Mouse (Mus musculus) lung, embryonic 14.5 days (tissue): ENCODE results near the gene Magi1. TPM values are rescaled to one million over a fixed set of nuclear protein-coding genes. Genes with fewer than 3 reads are reported as not detected.

Experiments
- ATAC-seq: fragments of 200-750 bp; cut with Nextera tagmentation; 2 replicates; pipeline ENCODE4 v1.8.0; 2017; ENCODE audit warnings: mild to moderate bottlenecking, moderate TSS enrichment, moderate library complexity; ENCODE audit not compliant: insufficient read depth
- DNase-seq: peaks from one replicate; pipeline ENCODE4 v3.0.0-alpha.2; 2015
- H3K27ac ChIP-seq: fragments of 300-500 bp; sonication (generic); 2 replicates; pipeline ENCODE4 v1.5.1; 2014; ENCODE audit warnings: low read depth, mild to moderate bottlenecking, moderate library complexity
- H3K27me3 ChIP-seq: fragments of 300-500 bp; sonication (generic); 2 replicates; pipeline ENCODE4 v1.6.1; 2014; ENCODE audit warnings: low read length, control low read depth; ENCODE audit not compliant: insufficient read depth
- H3K36me3 ChIP-seq: fragments of 300-500 bp; sonication (generic); 2 replicates; pipeline ENCODE4 v1.6.1; 2014; ENCODE audit warnings: control low read depth; ENCODE audit not compliant: insufficient read depth
- H3K4me1 ChIP-seq: fragments of 300-500 bp; sonication (generic); 2 replicates; pipeline ENCODE4 v1.6.1; 2014; ENCODE audit warnings: antibody characterized with exemption, control low read depth; ENCODE audit not compliant: insufficient read depth
- H3K4me2 ChIP-seq: fragments of 300-500 bp; sonication (generic); 2 replicates; pipeline ENCODE4 v1.6.1; 2014; ENCODE audit warnings: mild to moderate bottlenecking
- H3K4me3 ChIP-seq: fragments of 300-500 bp; sonication (generic); 2 replicates; pipeline ENCODE4 v1.5.1; 2014; ENCODE audit warnings: low read depth, low read length
- H3K9ac ChIP-seq: fragments of 300-500 bp; sonication (generic); 2 replicates; pipeline ENCODE4 v1.6.1; 2014
- H3K9me3 ChIP-seq: fragments of 300-500 bp; sonication (generic); 2 replicates; pipeline ENCODE4 v1.6.1; 2016; ENCODE audit warnings: low read depth, low read length, control low read depth
- CTCF ChIP-seq: IDR thresholded peaks from 2 replicates; pipeline ENCODE4 v1.5.1; 2016; ENCODE audit warnings: antibody characterized with exemption, low read depth
- WGBS: fragments of 180-500 bp; shearing (Covaris S2); extraction: QIAGEN DNeasy Blood & Tissue Kit; methylation state at CpG from one replicate; pipeline ENCODE4 v1.1.7; 2014; 5-methylcytosine and 5-hydroxymethylcytosine counted together
- polyA plus RNA-seq: library from polyadenylated mRNA; unstranded; fragments of >200 nt; fragmentation: Nextera tagmentation; extraction: Ambion mirVana; gene quantifications from 2 replicates; pipeline ENCODE4 v1.2.1, GENCODE M21; 2014

Magi1 gene
- polyA plus RNA-seq, 1 experiment from 2014 or later: 10.1 TPM

GRCm38 (mm10) chr6:94124279-94124678 lies 159.4 kb downstream of the Magi1 start:
- H3K4me3 ChIP-seq: no peak overlapping the region
- H3K9ac ChIP-seq: no peak overlapping the region
- TF ChIP-seq CTCF: no peak
- no peaks in the 10 kb centered on the region for H3K27me3 ChIP-seq
- H3K4me1 ChIP-seq: peaks cover 27% of the 10 kb centered on the region
- no peaks in the 10 kb centered on the region for H3K36me3 ChIP-seq
- no peak; the same call in 1 of the 2 replicates for ATAC-seq
- no peaks in the 10 kb centered on the region for H3K9me3 ChIP-seq
- H3K27ac ChIP-seq: no peak overlapping the region
- 28% methylated on average over 2 of the region's 2 CpGs for WGBS
- H3K4me2 ChIP-seq: no peak overlapping the region
- DNase-seq: peak; percentile 64

GRCm38 (mm10) chr6:94122566-94123150 lies 161.1 kb downstream of the Magi1 start:
- no peak overlapping the region for H3K9ac ChIP-seq
- DNase-seq (no peak), ATAC-seq (no peak)
- H3K4me1 ChIP-seq: peaks cover 19% of the 10 kb centered on the region
- H3K27ac ChIP-seq: no peak overlapping the region
- no peak overlapping the region for H3K4me2 ChIP-seq
- no peaks in the 10 kb centered on the region for H3K9me3 ChIP-seq
- no peak for TF ChIP-seq CTCF
- H3K36me3 ChIP-seq: no peaks in the 10 kb centered on the region
- WGBS: 64% methylated on average over 8 of the region's 8 CpGs
- H3K4me3 ChIP-seq: no peak overlapping the region
- H3K27me3 ChIP-seq: no peaks in the 10 kb centered on the region

DNA sequence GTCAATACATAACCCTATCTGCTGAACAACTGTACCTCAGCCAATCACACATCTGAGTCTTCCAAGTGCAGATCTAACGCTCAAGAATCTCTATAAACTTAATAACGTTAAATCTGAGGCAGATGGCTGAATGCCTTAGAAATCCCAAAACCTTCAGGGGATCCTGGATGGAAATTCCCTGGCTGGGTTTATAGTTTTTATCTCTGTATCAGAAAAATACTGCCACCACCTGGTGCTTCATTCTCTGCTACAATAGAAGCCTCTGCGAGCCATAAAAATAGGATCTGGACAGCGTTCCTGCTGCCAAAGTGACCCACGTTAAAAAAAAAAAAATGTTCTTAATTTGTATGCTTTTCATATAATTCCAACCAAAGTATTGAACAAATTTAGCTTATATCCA lies 162.2 kb downstream of the Magi1 start:
- DNase-seq: no peak
- 52% methylated on average over 5 of the region's 5 CpGs for WGBS
- H3K4me2 ChIP-seq: no peak overlapping the region
- peaks cover 13% of the 10 kb centered on the region for H3K4me1 ChIP-seq
- H3K4me3 ChIP-seq: no peak overlapping the region
- no peak overlapping the region for H3K9ac ChIP-seq
- ATAC-seq: no peak
- no peak for TF ChIP-seq CTCF
- no peaks in the 10 kb centered on the region for H3K27me3 ChIP-seq
- H3K27ac ChIP-seq: no peak overlapping the region
- H3K36me3 ChIP-seq: no peaks in the 10 kb centered on the region
- no peaks in the 10 kb centered on the region for H3K9me3 ChIP-seq

DNA sequence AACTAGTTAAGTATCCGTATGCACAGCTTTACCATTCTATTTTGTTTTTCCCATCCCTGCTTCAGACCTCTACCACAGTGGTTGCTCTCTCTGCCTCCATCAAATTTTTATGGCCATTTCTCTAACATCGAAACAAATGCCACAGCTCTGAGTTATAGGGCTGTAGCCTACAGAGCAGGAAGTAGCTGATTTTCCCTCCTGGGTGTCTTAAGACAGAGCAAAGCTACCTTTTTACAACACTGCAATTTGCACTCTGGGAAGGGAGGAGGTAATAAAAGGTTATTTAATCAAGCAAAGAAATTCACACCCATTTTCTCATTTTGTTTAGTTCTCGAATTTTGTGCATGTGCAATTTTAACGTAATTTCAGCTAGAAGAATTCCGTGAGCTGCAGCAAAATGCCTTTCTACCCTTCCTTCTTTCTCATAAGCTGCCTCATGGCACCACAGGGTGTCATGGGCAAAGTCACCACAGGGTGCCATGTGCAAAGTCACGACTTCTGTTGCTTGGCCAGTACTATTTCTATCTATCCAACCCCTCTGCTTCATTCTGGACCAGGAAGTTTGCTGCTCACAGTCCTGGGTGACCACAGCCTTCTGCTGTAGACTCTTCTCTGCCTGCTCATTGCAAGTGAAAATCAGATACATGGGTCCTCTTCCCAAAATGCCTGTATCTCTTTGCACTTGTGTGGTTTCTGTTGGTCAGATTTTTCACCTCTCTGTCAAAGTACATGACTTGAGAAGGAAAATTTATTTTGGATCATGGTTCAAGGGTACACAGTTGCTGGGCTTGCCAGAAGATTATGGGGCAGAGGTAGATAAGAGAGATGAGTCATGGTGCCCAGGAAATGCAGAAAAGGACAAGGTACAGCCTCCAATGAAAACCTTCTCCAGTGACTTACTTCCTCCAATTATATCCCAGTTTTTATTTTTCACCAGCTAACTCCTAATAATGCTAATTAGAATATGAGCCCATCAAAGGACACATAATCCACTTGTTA lies 167.0 kb downstream of the Magi1 start:
- Histone ChIP-seq H3K27me3 (no peaks in the 10 kb centered on the region), H3K9me3 (no peaks in the 10 kb centered on the region), H3K27ac (no peak overlapping the region), H3K36me3 (no peaks in the 10 kb centered on the region), H3K4me3 (no peak overlapping the region), H3K4me2 (no peak overlapping the region), H3K9ac (no peak overlapping the region), H3K4me1 (no peaks in the 10 kb centered on the region)
- no peak for ATAC-seq
- WGBS: 84% methylated on average over 6 of the region's 6 CpGs
- no peak for TF ChIP-seq CTCF
- no peak for DNase-seq

DNA sequence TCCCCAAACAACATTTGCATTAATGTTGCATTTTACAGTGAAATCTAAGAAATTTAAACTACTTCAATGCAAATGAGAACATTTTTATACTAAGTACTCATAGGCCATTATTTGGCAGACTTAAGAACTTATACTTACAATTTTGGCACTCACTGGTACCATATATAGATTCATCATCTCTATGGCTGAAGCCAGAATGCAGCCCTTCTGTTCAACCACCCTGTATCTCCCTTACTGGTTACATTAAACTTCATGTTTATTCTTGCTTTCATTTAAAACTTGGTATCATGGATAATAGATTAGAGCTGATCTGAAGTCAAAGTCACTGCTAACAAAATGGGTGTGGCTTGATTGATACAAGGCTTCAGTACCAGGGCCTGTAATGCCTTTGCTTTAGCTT lies 171.9 kb downstream of the Magi1 start:
- Histone ChIP-seq H3K36me3 (no peaks in the 10 kb centered on the region), H3K9me3 (no peaks in the 10 kb centered on the region), H3K4me1 (peaks cover 11% of the 10 kb centered on the region), H3K27me3 (no peaks in the 10 kb centered on the region), H3K4me2 (no peak overlapping the region), H3K27ac (no peak overlapping the region), H3K9ac (no peak overlapping the region), H3K4me3 (no peak overlapping the region)
- DNase-seq (no peak), ATAC-seq (no peak)
- no peak for TF ChIP-seq CTCF

- DNase-seq: peak; percentile 49
- WGBS: 36% methylated on average over 11 of the region's 11 CpGs
Measured at GRCm38 (mm10) chr6:94107401-94108107, 176.2 kb downstream of the Magi1 start.

GRCm38 (mm10) chr6:94103581-94103980 lies 180.1 kb downstream of the Magi1 start:
- Histone ChIP-seq H3K4me2 (no peak overlapping the region), H3K36me3 (no peaks in the 10 kb centered on the region), H3K4me1 (peaks cover 18% of the 10 kb centered on the region), H3K9me3 (no peaks in the 10 kb centered on the region), H3K9ac (no peak overlapping the region), H3K4me3 (no peak overlapping the region), H3K27me3 (no peaks in the 10 kb centered on the region), H3K27ac (no peak overlapping the region)
- ATAC-seq (no peak), DNase-seq (peak; percentile 45)
- 45% methylated on average over 3 of the region's 3 CpGs for WGBS
- TF ChIP-seq CTCF: no peak

More at GRCm38 (mm10) chr6:94107401-94108107, 176.2 kb downstream of the Magi1 start:
- no peak overlapping the region for H3K27ac ChIP-seq
- H3K4me2 ChIP-seq: no peak overlapping the region
- no peak for TF ChIP-seq CTCF
- no peak overlapping the region for H3K4me3 ChIP-seq
- H3K36me3 ChIP-seq: no peaks in the 10 kb centered on the region
- H3K27me3 ChIP-seq: no peaks in the 10 kb centered on the region
- no peak for ATAC-seq
- H3K4me1 ChIP-seq: peaks cover 18% of the 10 kb centered on the region
- no peak overlapping the region for H3K9ac ChIP-seq
- no peaks in the 10 kb centered on the region for H3K9me3 ChIP-seq
